Comparison of ENCODE assay signal across 19 mouse cellular contexts in the genomic region with DNA sequence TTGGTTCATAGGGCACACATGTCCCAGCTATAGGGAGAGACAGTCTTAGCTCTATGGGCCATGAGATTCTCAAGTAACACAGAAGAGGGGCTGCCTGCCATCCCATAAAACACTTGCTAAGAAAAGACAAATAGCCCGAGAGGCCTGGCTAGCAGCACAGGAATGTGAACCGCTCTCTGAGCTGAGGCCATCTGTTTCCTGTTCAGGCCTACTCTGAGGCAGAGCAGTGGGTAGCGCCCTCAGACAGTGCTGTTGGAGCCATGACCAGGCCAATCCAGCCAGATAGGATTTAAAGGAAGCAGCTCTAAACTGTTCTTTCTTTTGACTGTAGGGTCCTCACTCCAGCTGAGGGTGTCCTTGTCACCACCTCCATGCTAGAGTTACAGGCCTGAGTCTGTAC. TPM values are rescaled to one million over a fixed set of nuclear protein-coding genes. Genes with fewer than 3 reads are reported as not detected.
DNase-seq lines count a peak whose midpoint lies in the region; ATAC-seq lines count a peak whose summit lies in the region.
"Had no signal": no experiment of that assay in that cellular context is flagged by ENCODE, and none has a peak within 500 bp of the region (broad histone marks: within the 10 kb centered on the region; RNA-seq: fewer than 3 reads in every experiment).

No protein-coding gene starts in this region.

- no peak for ATAC-seq in heart, embryonic 13.5 days (ENCODE audit: extremely low read depth, insufficient number of reproducible peaks, low FRiP score, low TSS enrichment)
- ATAC-seq in kidney, embryonic 16.5 days (ENCODE audit: low FRiP score, low TSS enrichment) = no peak
- no peak for ATAC-seq in neural tube, embryonic 13.5 days (ENCODE audit: low read depth)
- ATAC-seq: forebrain, embryonic 15.5 days had no signal

- H3K4me1 ChIP-seq in heart, embryonic 13.5 days = peaks cover 33% of the 10 kb centered on the region
- H3K4me1 ChIP-seq in kidney, embryonic 16.5 days (ENCODE audit: insufficient read depth, low read length) = peaks cover 17% of the 10 kb centered on the region
- H3K4me1 ChIP-seq in neural tube, embryonic 13.5 days (replicated peaks) = peaks cover 6% of the 10 kb centered on the region
- H3K4me1 ChIP-seq: forebrain, embryonic 15.5 days had no signal

- no peak overlapping the region for H3K9ac ChIP-seq in heart, embryonic 13.5 days
- H3K9ac ChIP-seq in kidney, embryonic 16.5 days (replicated peaks; ENCODE audit: low read length) = no peak overlapping the region
- H3K9ac ChIP-seq in neural tube, embryonic 13.5 days = 0 out of 2 replicates have a peak overlapping the region, but pooled peaks have one; percentile 8
- H3K9ac ChIP-seq: forebrain, embryonic 15.5 days; liver, embryonic 15.5 days; midbrain, embryonic 12.5 days; neural tube, embryonic 15.5 days had no signal

- no peaks in the 10 kb centered on the region for H3K27me3 ChIP-seq in heart, embryonic 13.5 days (replicated peaks)
- H3K27me3 ChIP-seq in kidney, embryonic 16.5 days (ENCODE audit: insufficient read depth, low read length) = no peaks in the 10 kb centered on the region
- no peaks in the 10 kb centered on the region for H3K27me3 ChIP-seq in neural tube, embryonic 13.5 days
- H3K27me3 ChIP-seq: forebrain, embryonic 15.5 days; liver, embryonic 15.5 days; midbrain, embryonic 12.5 days; neural tube, embryonic 15.5 days had no signal

- no peak overlapping the region for H3K4me2 ChIP-seq in heart, embryonic 13.5 days
- no peak overlapping the region for H3K4me2 ChIP-seq in kidney, embryonic 16.5 days (replicated peaks; ENCODE audit: low read depth, low read length)
- H3K4me2 ChIP-seq in neural tube, embryonic 13.5 days = no peak overlapping the region
- H3K4me2 ChIP-seq: forebrain, embryonic 15.5 days; liver, embryonic 15.5 days; midbrain, embryonic 12.5 days; neural tube, embryonic 15.5 days had no signal

- peak overlapping the region; percentile 43; the same call in 1 of the 2 replicates for H3K27ac ChIP-seq in heart, embryonic 13.5 days (replicated peaks)
- peak overlapping the region; percentile 56 for H3K27ac ChIP-seq in kidney, embryonic 16.5 days (ENCODE audit: low read length)
- H3K27ac ChIP-seq in neural tube, embryonic 13.5 days (replicated peaks) = no peak overlapping the region
- H3K27ac ChIP-seq: forebrain, embryonic 15.5 days; liver, embryonic 15.5 days; midbrain, embryonic 12.5 days; neural tube, embryonic 15.5 days; stomach, postnatal 0 days had no signal

- H3K9me3 ChIP-seq in heart, embryonic 13.5 days = no peaks in the 10 kb centered on the region
- H3K9me3 ChIP-seq in kidney, embryonic 16.5 days (ENCODE audit: low read length) = no peaks in the 10 kb centered on the region
- no peaks in the 10 kb centered on the region for H3K9me3 ChIP-seq in neural tube, embryonic 13.5 days
- H3K9me3 ChIP-seq: forebrain, embryonic 15.5 days; liver, embryonic 15.5 days; midbrain, embryonic 12.5 days; neural tube, embryonic 15.5 days had no signal

- H3K4me3 ChIP-seq in heart, embryonic 13.5 days = no peak overlapping the region
- H3K4me3 ChIP-seq in kidney, embryonic 16.5 days (ENCODE audit: low read length) = no peak overlapping the region
- no peak overlapping the region for H3K4me3 ChIP-seq in neural tube, embryonic 13.5 days
- H3K4me3 ChIP-seq: erythroblast, embryonic 14.5 days; forebrain, embryonic 15.5 days; liver, embryonic 15.5 days; midbrain, embryonic 12.5 days; neural tube, embryonic 15.5 days had no signal

- DNase-seq in heart, adult 18-20 months = no peak
- no peak for DNase-seq in kidney, adult 11 months
- no peak for DNase-seq in neural tube, embryonic 10.5 days (ENCODE audit: extremely low spot score, low spot score)
- no peak for DNase-seq in cerebellum, postnatal 36 days
- DNase-seq in thymus, postnatal 36 days = no peak
- DNase-seq: adrenal gland, postnatal 10 days; cerebellum, adult 11 months; cerebellum, postnatal 14 days; layer of hippocampus, adult 9-11 months; lung, postnatal 14 days had no signal

- 52% methylated on average over 3 of the region's 3 CpGs for WGBS in heart, embryonic 13.5 days
- WGBS in kidney, embryonic 16.5 days = 36% methylated on average over 3 of the region's 3 CpGs
- 58% methylated on average over 3 of the region's 3 CpGs for WGBS in neural tube, embryonic 13.5 days

- H3K36me3 ChIP-seq in heart, embryonic 13.5 days = peaks cover 100% of the 10 kb centered on the region
- H3K36me3 ChIP-seq in kidney, embryonic 16.5 days (ENCODE audit: insufficient read depth, low read length) = peaks cover 96% of the 10 kb centered on the region
- H3K36me3 ChIP-seq in neural tube, embryonic 13.5 days = peaks cover 98% of the 10 kb centered on the region

RNA-seq across cellular contexts. Expression of a gene that starts 6.0 kb away (rescaled TPM):
- 36.0 and 36.3 TPM in 2 replicates for polyA plus RNA-seq in heart, embryonic 13.5 days (2015; fragmentation: Nextera tagmentation; extraction: Ambion mirVana)
- total RNA-seq in heart, adult 18-20 months (2021) = 1 to 10 TPM; 8.1 to 9.7 TPM
- 56.1 and 61.9 TPM in 2 replicates for polyA plus RNA-seq in kidney, embryonic 16.5 days (2015; fragmentation: Nextera tagmentation; extraction: Ambion mirVana)
- polyA plus RNA-seq in neural tube, embryonic 13.5 days (2015; fragmentation: Nextera tagmentation; extraction: Ambion mirVana) = 17.3 and 17.4 TPM in 2 replicates

RNA-seq across cellular contexts. Expression of a gene that starts 7.1 kb away (rescaled TPM):
- polyA plus RNA-seq in heart, embryonic 13.5 days (2015; fragmentation: Nextera tagmentation; extraction: Ambion mirVana) = 63.6 and 68.1 TPM in 2 replicates
- total RNA-seq in heart, adult 18-20 months (2021) = 10 to 100 TPM; 21.3 to 29.5 TPM
- polyA plus RNA-seq in kidney, embryonic 16.5 days (2015; fragmentation: Nextera tagmentation; extraction: Ambion mirVana) = 109 TPM in 2 replicates
- polyA plus RNA-seq in neural tube, embryonic 13.5 days (2015; fragmentation: Nextera tagmentation; extraction: Ambion mirVana) = 60.3 and 67.3 TPM in 2 replicates

RNA-seq across cellular contexts. Expression of a gene that starts 11.6 kb away (rescaled TPM):
- 27.0 and 27.1 TPM in 2 replicates for polyA plus RNA-seq in heart, embryonic 13.5 days (2015; fragmentation: Nextera tagmentation; extraction: Ambion mirVana)
- total RNA-seq in heart, adult 18-20 months (2021) = 10 to 100 TPM; 45.1 to 46.0 TPM
- 30.6 and 36.4 TPM in 2 replicates for polyA plus RNA-seq in kidney, embryonic 16.5 days (2015; fragmentation: Nextera tagmentation; extraction: Ambion mirVana)
- 46.2 and 47.2 TPM in 2 replicates for polyA plus RNA-seq in neural tube, embryonic 13.5 days (2015; fragmentation: Nextera tagmentation; extraction: Ambion mirVana)

RNA-seq across cellular contexts. Expression of a gene that starts 13.2 kb away (rescaled TPM):
- polyA plus RNA-seq in heart, embryonic 13.5 days (2015; fragmentation: Nextera tagmentation; extraction: Ambion mirVana) = 71.6 and 82.6 TPM in 2 replicates
- 10 to 100 TPM; 43.9 to 47.7 TPM for total RNA-seq in heart, adult 18-20 months (2021)
- polyA plus RNA-seq in kidney, embryonic 16.5 days (2015; fragmentation: Nextera tagmentation; extraction: Ambion mirVana) = 42.9 and 44.1 TPM in 2 replicates
- 15.0 and 16.5 TPM in 2 replicates for polyA plus RNA-seq in neural tube, embryonic 13.5 days (2015; fragmentation: Nextera tagmentation; extraction: Ambion mirVana)

RNA-seq across cellular contexts. Expression of a gene that starts 18.2 kb away (rescaled TPM):
- polyA plus RNA-seq in heart, embryonic 13.5 days (2015; fragmentation: Nextera tagmentation; extraction: Ambion mirVana) = 438 and 486 TPM in 2 replicates
- 100 to 1,000 TPM in 1 of 2 experiments, 10 to 100 TPM in 1; 90.3 to 110 TPM for total RNA-seq in heart, adult 18-20 months (2021)
- polyA plus RNA-seq in kidney, embryonic 16.5 days (2015; fragmentation: Nextera tagmentation; extraction: Ambion mirVana) = 681 and 701 TPM in 2 replicates
- 612 and 623 TPM in 2 replicates for polyA plus RNA-seq in neural tube, embryonic 13.5 days (2015; fragmentation: Nextera tagmentation; extraction: Ambion mirVana)
